Mouse (Mus musculus) liver, adult 10 weeks (tissue): ENCODE results near the gene Olfr593. TPM values are rescaled to one million over a fixed set of nuclear protein-coding genes. Genes with fewer than 3 reads are reported as not detected.

Experiments
- polyA plus RNA-seq: library from polyadenylated mRNA; stranded (reverse); fragments of 350-450 nt; fragmentation: Illumina TruSeq; extraction: RNeasy Lipid Tissue Mini Kit (QIAGEN cat#74804); gene quantifications from one replicate; pipeline ENCODE4 v1.2.3, GENCODE M21; 2014; ENCODE audit warnings: low read depth, low replicate concordance

The Olfr593 gene
- polyA plus RNA-seq: not detected

GRCm38 (mm10) chr7:103211562-103211961 lies at the start of gene Olfr593:
Gene Olfr593 (plus strand): TSS chr7:103211862.

GRCm38 (mm10) chr7:103178240-103178639 lies 33.4 kb upstream of the Olfr593 start, which contains the start of gene Olfr591:
Gene Olfr591 (minus strand): TSS chr7:103178340.

GRCm38 (mm10) chr7:103184503-103184902 lies 27.2 kb upstream of the Olfr593 start, which contains the start of gene Olfr592:
Gene Olfr592 (plus strand): TSS chr7:103184803.

GRCm38 (mm10) chr7:103216696-103217095 lies 5.0 kb downstream of the Olfr593 start, which contains the start of gene Olfr594:
Gene Olfr594 (plus strand): TSS chr7:103216996.

DNA sequence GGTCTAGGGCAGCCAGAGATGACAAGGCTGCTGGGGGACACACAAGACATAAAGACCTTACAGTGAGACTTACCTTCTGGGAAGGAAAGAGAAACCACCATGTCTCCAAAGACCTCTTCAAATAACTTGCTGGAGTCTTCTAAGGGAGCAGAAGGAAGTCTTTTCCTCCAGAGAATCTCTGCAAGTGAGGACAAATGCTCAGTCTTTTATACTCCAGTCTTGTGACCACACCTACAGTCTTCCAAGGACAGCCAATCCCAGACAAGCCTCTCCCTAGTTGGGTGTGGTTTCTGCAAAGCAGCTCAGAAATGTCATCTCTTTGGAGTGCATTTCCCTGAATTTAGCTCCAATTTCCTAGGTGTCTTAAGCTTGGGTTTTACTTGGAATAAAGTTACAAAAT lies 40.7 kb downstream of the Olfr593 start, which contains the start of gene Usp17ld:
Usp17ld (minus strand) TSS at position 101 of the 400 bp plus-strand sequence.

Other genes starting within 250 kb of the Olfr593 start
- gene Olfr576, start 249.2 kb upstream of the Olfr593 start, polyA plus RNA-seq: not detected
- gene Olfr577, start 235.9 kb upstream of the Olfr593 start, polyA plus RNA-seq: not detected
- not detected for gene Olfr578, start 222.5 kb upstream of the Olfr593 start, polyA plus RNA-seq
- gene Olfr582, start 173.8 kb upstream of the Olfr593 start, polyA plus RNA-seq: not detected
- not detected for gene Olfr583, start 160.6 kb upstream of the Olfr593 start, polyA plus RNA-seq
- not detected for gene Olfr584, start 130.0 kb upstream of the Olfr593 start, polyA plus RNA-seq
- gene Olfr585, start 114.1 kb upstream of the Olfr593 start, polyA plus RNA-seq: not detected
- gene Olfr586, start 86.2 kb upstream of the Olfr593 start, polyA plus RNA-seq: not detected
- gene Olfr588-ps1, start 71.0 kb upstream of the Olfr593 start, polyA plus RNA-seq: not detected
- not detected for gene Olfr589, start 55.5 kb upstream of the Olfr593 start, polyA plus RNA-seq
- not detected for gene Olfr591, start 33.5 kb upstream of the Olfr593 start, polyA plus RNA-seq
- not detected for gene Olfr592, start 27.1 kb upstream of the Olfr593 start, polyA plus RNA-seq
- gene Olfr594, start 5.1 kb downstream of the Olfr593 start, polyA plus RNA-seq: not detected
- not detected for gene Usp17ld, start 40.6 kb downstream of the Olfr593 start, polyA plus RNA-seq
- gene Olfr596, start 93.8 kb downstream of the Olfr593 start, polyA plus RNA-seq: not detected
- not detected for gene Olfr597, start 104.5 kb downstream of the Olfr593 start, polyA plus RNA-seq
- not detected for gene Olfr598, start 111.7 kb downstream of the Olfr593 start, polyA plus RNA-seq
- not detected for gene Olfr599, start 124.1 kb downstream of the Olfr593 start, polyA plus RNA-seq
- not detected for gene Olfr600, start 137.8 kb downstream of the Olfr593 start, polyA plus RNA-seq
- not detected for gene Olfr601, start 150.8 kb downstream of the Olfr593 start, polyA plus RNA-seq
- gene Olfr603, start 174.3 kb downstream of the Olfr593 start, polyA plus RNA-seq: not detected
- not detected for gene Usp17lc, start 203.2 kb downstream of the Olfr593 start, polyA plus RNA-seq
- not detected for gene Olfr605, start 233.6 kb downstream of the Olfr593 start, polyA plus RNA-seq
- not detected for gene Olfr606, start 237.2 kb downstream of the Olfr593 start, polyA plus RNA-seq